Mouse (Mus musculus) liver, adult 2 months (tissue): ENCODE measurements around the gene Pafah1b2.

Experiments
- CTCF ChIP-seq: fragments of 200-500 bp; IDR thresholded peaks from 2 replicates; pipeline ENCODE4 v1.5.1; 2011; ENCODE audit warnings: low read depth, low read length, control low read depth
- POLR2A ChIP-seq: fragments of 200-500 bp; IDR thresholded peaks from 2 replicates; pipeline ENCODE4 v1.6.1; 2011; ENCODE audit warnings: low read length, control low read depth; ENCODE audit not compliant: insufficient read depth; ENCODE audit errors: extremely low read depth

GRCm38 (mm10) chr9:45961855-45962254 lies 50.6 kb downstream of the Pafah1b2 start:
- no peak for TF ChIP-seq CTCF
- TF ChIP-seq POLR2A = no peak
